Mouse (Mus musculus): ENCODE results near the gene Fbxo46. TPM values are rescaled to one million over a fixed set of nuclear protein-coding genes. Genes with fewer than 3 reads are reported as not detected.
A peak's percentile ranks its signal among the peaks of the same experiment; 100 is the strongest.

The Fbxo46 gene
- total RNA-seq, 2 experiments from 2014 or later = 12.5 to 13.1 TPM

DNA sequence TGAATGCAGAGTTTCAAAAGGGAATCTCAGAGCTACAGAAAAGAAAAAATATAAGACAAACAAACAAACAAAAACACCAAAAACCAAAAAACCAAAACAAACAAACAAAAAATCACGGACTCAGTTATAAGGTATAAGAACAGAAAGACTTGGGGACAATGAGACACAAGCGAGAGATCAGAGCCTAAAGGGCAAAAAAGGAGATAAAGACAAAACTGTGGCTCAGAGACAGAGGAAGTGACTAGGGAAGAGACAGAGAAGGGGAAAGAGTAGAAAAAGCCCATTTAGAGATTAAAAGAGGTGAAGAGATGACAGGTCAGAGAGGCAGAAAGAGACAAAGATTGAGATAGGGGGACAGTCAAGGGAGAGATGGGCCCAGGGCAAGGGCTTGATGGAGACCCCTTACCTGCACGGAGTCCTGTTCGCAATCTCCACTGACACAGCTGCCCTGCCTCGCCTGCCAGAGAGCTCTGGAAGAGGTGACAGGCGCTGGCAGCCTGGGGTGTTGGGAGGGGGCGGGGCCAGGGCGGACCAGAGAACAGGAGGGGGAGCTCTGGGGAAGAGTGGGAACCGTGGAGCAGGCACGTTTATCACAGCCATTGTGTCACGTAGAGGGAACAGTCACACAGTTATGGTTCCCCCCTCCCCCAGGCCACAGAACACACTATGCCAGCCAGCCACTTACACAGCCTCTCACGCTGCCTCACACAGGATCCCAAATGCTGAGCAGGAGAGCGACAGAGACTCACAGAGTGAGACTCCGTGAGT is 46.2 kb downstream of the Fbxo46 start, which contains the start of gene Gipr:
Gene Gipr (minus strand): TSS at position 472 of the 768 bp plus-strand sequence.
- H3K27ac ChIP-seq = no peak within 1 kb of the TSS
- no peak within 1 kb of the TSS for H3K4me3 ChIP-seq
- no peak for TF ChIP-seq CTCF (conservative IDR thresholded peaks at IDR 0.05)
- no peak for DNase-seq (ENCODE audit: low spot score in 2 of 2)

GRCm38 (mm10) chr7:19166990-19167389 is 47.3 kb downstream of the Fbxo46 start:
- DNase-seq (ENCODE audit: low spot score in 2 of 2) = no peak
- H3K27ac ChIP-seq = no peak overlapping the region
- no peak overlapping the region for H3K4me3 ChIP-seq
- TF ChIP-seq CTCF (conservative IDR thresholded peaks at IDR 0.05) = peak; percentile 45

DNA sequence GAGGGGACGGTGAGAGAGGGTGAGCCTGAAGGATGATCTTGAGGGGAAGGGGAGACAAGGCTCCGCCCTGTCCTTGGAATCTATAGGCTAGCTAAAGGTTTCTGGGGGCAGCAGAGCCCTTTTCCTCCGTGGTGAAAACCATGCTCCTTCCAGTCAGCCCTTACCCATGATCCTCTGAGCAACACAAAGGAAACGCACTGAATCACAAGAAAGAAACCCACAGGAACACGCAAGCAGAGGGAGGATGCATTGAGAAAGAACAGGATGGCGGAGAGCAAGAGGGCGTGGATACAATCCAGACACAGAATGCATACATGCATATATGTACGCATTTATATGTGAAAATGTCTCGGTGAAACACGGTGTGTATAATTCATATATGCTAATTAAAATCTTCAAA is 49.8 kb downstream of the Fbxo46 start:
- no peak for TF ChIP-seq CTCF (conservative IDR thresholded peaks at IDR 0.05)
- Histone ChIP-seq H3K4me3 (no peak overlapping the region), H3K27ac (peak overlapping the region; percentile 68)
- no peak for DNase-seq (ENCODE audit: low spot score in 2 of 2)

GRCm38 (mm10) chr7:19170142-19170541 is 50.5 kb downstream of the Fbxo46 start:
- no peak overlapping the region for H3K4me3 ChIP-seq
- peak in 1 of 2 experiments; percentile 55 for DNase-seq (ENCODE audit: low spot score in 2 of 2)
- no peak for TF ChIP-seq CTCF (conservative IDR thresholded peaks at IDR 0.05)
- peak overlapping the region; percentile 68 for H3K27ac ChIP-seq

GRCm38 (mm10) chr7:19171831-19172230 is 52.2 kb downstream of the Fbxo46 start:
- H3K27ac ChIP-seq = peak overlapping the region; percentile 81
- TF ChIP-seq CTCF (conservative IDR thresholded peaks at IDR 0.05) = no peak
- no peak overlapping the region for H3K4me3 ChIP-seq
- DNase-seq (ENCODE audit: low spot score in 2 of 2) = no peak

DNA sequence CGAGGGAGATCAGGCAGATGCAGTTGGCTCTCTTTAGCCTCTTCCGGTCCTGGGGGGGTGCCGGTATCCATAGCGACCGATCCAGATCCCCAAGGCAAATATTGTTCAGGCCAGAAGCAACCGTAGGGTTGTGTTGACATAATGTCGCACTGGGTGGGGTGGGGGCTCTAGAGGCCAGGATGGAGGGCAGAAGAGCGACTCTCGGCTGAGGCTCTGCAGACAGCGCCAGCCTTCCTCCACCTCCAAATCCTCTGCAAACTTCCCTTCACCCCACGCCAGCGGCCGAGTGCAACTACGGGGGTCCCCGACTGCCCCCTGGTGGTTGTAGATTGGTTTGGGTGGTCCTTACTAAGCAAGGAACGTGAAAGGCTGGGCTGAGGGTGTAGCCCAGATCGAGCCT is 53.2 kb downstream of the Fbxo46 start:
- H3K27ac ChIP-seq = peak overlapping the region; percentile 81

DNA sequence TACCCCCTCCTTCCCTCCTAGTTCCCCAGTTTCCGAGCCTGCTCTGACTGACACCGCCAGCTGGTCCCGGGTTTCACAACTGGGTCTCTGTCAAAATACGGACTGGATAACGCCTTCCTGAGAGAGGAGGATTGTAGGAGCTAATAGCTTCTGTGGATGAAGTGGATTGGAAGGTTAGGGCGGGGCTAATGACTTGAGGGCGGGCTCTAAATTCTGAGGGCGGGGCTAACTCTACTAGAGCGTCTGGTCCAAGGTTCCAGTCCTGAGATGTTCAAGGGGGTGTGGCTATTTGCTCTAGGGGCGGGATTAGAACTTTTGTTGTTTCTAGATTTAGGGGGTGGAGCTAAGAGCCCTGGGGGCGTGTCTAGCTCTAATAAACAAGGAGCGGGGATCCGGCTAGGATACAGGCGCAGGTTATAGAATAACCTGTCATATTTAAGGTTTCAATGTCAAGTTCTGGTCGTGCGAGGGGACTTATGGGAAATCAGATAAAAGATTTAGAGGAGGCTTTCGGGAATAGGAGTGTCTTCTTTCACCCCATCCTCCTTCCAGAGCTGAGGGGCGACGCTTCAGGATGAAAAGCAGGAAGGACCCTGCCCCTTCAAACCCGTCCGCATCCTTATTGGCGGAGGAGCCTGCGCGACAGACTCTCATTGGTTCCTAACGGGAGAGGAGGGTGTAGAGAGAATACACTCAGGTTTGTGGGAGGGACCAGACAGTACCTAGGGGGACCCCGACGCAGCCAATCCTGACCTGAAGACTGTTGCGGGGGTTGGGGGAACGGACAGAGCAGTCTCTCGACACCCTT is 56.3 kb downstream of the Fbxo46 start, which contains the start of gene Eml2:
Gene Eml2 (plus strand): TSS at position 714 of the 808 bp plus-strand sequence.
- Histone ChIP-seq H3K4me3 (peak within 1 kb of the TSS; percentile 79), H3K27ac (peak within 1 kb of the TSS; percentile 97)
- peak; percentile 86 to 94 for DNase-seq (ENCODE audit: low spot score in 2 of 2)
- TF ChIP-seq CTCF (conservative IDR thresholded peaks at IDR 0.05) = no peak

More for the DNA sequence above, 53.2 kb downstream of the Fbxo46 start:
- TF ChIP-seq CTCF (conservative IDR thresholded peaks at IDR 0.05) = peak; percentile 92
- peak overlapping the region; percentile 27 for H3K4me3 ChIP-seq
- peak; percentile 81 to 91 for DNase-seq (ENCODE audit: low spot score in 2 of 2)

DNA sequence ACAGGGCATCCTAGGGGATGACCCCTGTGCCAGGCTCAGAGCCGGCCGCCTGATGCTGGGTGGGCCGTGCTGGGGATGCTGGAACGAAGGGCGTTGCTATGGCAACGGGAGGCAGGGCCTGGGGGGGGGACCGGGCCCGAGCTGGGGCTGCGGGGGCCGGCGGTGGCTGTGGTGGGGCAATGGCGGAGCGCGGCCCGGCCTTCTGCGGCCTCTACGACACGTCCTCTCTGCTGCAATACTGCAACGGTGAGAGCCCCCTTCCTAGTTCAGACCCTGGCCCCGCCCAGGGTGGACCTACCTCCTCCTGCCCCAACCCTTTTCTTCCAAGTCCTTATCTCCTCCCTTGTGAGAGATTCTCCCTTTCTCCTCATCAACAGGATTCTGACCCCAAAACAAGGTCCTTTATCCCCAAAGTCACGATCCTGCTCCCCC is 56.9 kb downstream of the Fbxo46 start:
- Histone ChIP-seq H3K4me3 (peak overlapping the region; percentile 79), H3K27ac (peak overlapping the region; percentile 97)
- TF ChIP-seq CTCF (conservative IDR thresholded peaks at IDR 0.05) = no peak
- no peak for DNase-seq (ENCODE audit: low spot score in 2 of 2)

GRCm38 (mm10) chr7:19177216-19177615 is 57.6 kb downstream of the Fbxo46 start:
- Histone ChIP-seq H3K27ac (peak overlapping the region; percentile 97), H3K4me3 (peak overlapping the region; percentile 79)
- TF ChIP-seq CTCF (conservative IDR thresholded peaks at IDR 0.05) = no peak
- DNase-seq (ENCODE audit: low spot score in 2 of 2) = no peak

GRCm38 (mm10) chr7:19178035-19178434 is 58.4 kb downstream of the Fbxo46 start:
- no peak for DNase-seq (ENCODE audit: low spot score in 2 of 2)

GRCm38 (mm10) chr7:19178443-19179092 is 58.9 kb downstream of the Fbxo46 start:
- TF ChIP-seq CTCF (conservative IDR thresholded peaks at IDR 0.05) = peak; percentile 96
- Histone ChIP-seq H3K27ac (peak overlapping the region; percentile 97), H3K4me3 (peak overlapping the region; percentile 79)
- peak; percentile 79 to 89 for DNase-seq (ENCODE audit: low spot score in 2 of 2)

More at GRCm38 (mm10) chr7:19178035-19178434, 58.4 kb downstream of the Fbxo46 start:
- no peak for TF ChIP-seq CTCF (conservative IDR thresholded peaks at IDR 0.05)
- H3K27ac ChIP-seq = peak overlapping the region; percentile 97
- H3K4me3 ChIP-seq = peak overlapping the region; percentile 79

DNA sequence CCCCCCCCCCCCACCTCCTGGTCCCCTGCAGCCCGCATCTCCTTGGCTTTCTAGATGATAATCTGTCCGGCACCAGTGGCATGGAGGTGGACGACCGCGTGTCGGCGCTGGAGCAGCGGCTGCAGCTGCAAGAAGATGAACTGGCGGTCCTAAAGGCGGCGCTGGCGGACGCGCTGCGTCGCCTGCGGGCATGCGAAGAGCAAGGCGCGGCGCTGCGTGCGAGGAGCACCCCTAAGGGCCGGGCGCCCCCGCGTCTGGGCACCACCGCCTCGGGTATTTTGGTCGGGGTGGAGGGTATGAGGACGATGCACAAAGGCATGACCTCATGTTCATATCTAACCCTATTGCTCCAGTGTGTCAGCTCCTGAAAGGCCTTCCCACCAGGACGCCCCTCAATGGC is 59.5 kb downstream of the Fbxo46 start:
- TF ChIP-seq CTCF (conservative IDR thresholded peaks at IDR 0.05) = peak; percentile 71
- Histone ChIP-seq H3K27ac (peak overlapping the region; percentile 40; the same call in 1 of the 2 replicates), H3K4me3 (peak overlapping the region; percentile 79)
- DNase-seq (ENCODE audit: low spot score in 2 of 2) = peak in 1 of 2 experiments; percentile 60

Measured in layer of hippocampus, adult 2 months (tissue).